Mouse (Mus musculus) activated CD4-positive, CD25-positive, alpha-beta regulatory T cell (primary cell): ENCODE results near the gene Best1. TPM values are rescaled to one million over a fixed set of nuclear protein-coding genes. Genes with fewer than 3 reads are reported as not detected.

Experiments used
- polyA plus RNA-seq, 2 experiments: library from polyadenylated mRNA; unstranded; fragments of 100-300 nt; shearing (Covaris generic); gene quantifications; one replicate each; pipeline ENCODE4 v1.2.1; 2017

Gene Best1
- not detected for polyA plus RNA-seq

GRCm38 (mm10) chr19:10001206-10001969 is at the start of gene Best1, which contains the start of gene Rab3il1:
Gene Best1, minus strand, starts transcription at chr19:10001633.
Gene Rab3il1, plus strand, starts transcription at chr19:10001669.

GRCm38 (mm10) chr19:10041388-10042148 is 40.1 kb upstream of the Best1 start, which contains the start of gene Fads3:
Gene Fads3, plus strand, starts transcription at chr19:10041569.

GRCm38 (mm10) chr19:9980258-9980657 is 21.2 kb downstream of the Best1 start, which contains the start of gene Fth1:
Gene Fth1, plus strand, starts transcription at chr19:9980598.

Other genes with a start within 250 kb of the Best1 start
- gene Scgb2a2, start 154.1 kb downstream of the Best1 start, polyA plus RNA-seq = not detected
- gene Incenp, start 102.1 kb downstream of the Best1 start, polyA plus RNA-seq = 10 to 100 TPM; 37.9 to 71.2 TPM
- 1,000 to 10,000 TPM; 1,893 to 2,017 TPM for gene Fth1, start 21.0 kb downstream of the Best1 start, polyA plus RNA-seq
- 1 to 10 TPM; 1.3 to 2.2 TPM for gene Rab3il1, start within 50 bp of the Best1 start, polyA plus RNA-seq
- under 1 TPM in 1 of 2 experiments, not detected in 1; 0.14 TPM for gene Fads3, start 39.9 kb upstream of the Best1 start, polyA plus RNA-seq
- gene Fads2, start 100.1 kb upstream of the Best1 start, polyA plus RNA-seq = under 1 TPM; 0.07 to 0.31 TPM
- 1 to 10 TPM; 4.6 to 7.1 TPM for gene Fads1, start 181.3 kb upstream of the Best1 start, polyA plus RNA-seq
- gene Tmem258, start 202.4 kb upstream of the Best1 start, polyA plus RNA-seq = 100 to 1,000 TPM; 330 to 343 TPM
- 10 to 100 TPM; 41.2 to 58.2 TPM for gene Fen1, start 202.5 kb upstream of the Best1 start, polyA plus RNA-seq
- under 1 TPM; 0.06 to 0.27 TPM for gene Myrf, start 239.1 kb upstream of the Best1 start, polyA plus RNA-seq